Mouse (Mus musculus) MEL (cell line): ENCODE results near the gene Rora.

ENCODE experiments used
- CTCF ChIP-seq, 3 experiments: IDR thresholded peaks in 2 of 3; conservative IDR thresholded peaks in 1 of 3; 2 replicates each; pipeline ENCODE4 v1.5.1; 2011 to 2012; ENCODE audit warnings: low read length in 3 of 3, low read depth in 2 of 3, mild to moderate bottlenecking in 2 of 3, improper control_type of control experiment in 1 of 3, inconsistent platforms in 1 of 3, mixed read lengths in 1 of 3, moderate library complexity in 1 of 3; ENCODE audit not compliant: control insufficient read depth in 1 of 3, insufficient read depth in 1 of 3, poor library complexity in 1 of 3, severe bottlenecking in 1 of 3
- EP300 ChIP-seq, 2 experiments: IDR thresholded peaks; 2 replicates each; pipeline ENCODE4 v1.6.1; 2011; ENCODE audit warnings: improper control_type of control experiment in 2 of 2, low read length in 2 of 2, low read depth in 1 of 2, mild to moderate bottlenecking in 1 of 2
- MAX ChIP-seq: IDR thresholded peaks from 2 replicates; pipeline ENCODE4 v1.6.1; 2011; ENCODE audit warnings: low read length, improper control_type of control experiment
- POLR2A ChIP-seq, 2 experiments: IDR thresholded peaks; 2 replicates each; pipeline ENCODE4 v1.6.1; 2011 to 2012; ENCODE audit warnings: low read length in 2 of 2, mild to moderate bottlenecking in 2 of 2, control low read depth in 1 of 2, improper control_type of control experiment in 1 of 2, low read depth in 1 of 2, moderate library complexity in 1 of 2; ENCODE audit not compliant: control insufficient read depth in 1 of 2, insufficient read depth in 1 of 2, poor library complexity in 1 of 2
- UBTF ChIP-seq: IDR thresholded peaks from 2 replicates; pipeline ENCODE4 v1.6.1; 2012; ENCODE audit warnings: low read depth, mild to moderate bottlenecking, inconsistent platforms, low read length, improper control_type of control experiment, moderate library complexity, borderline replicate concordance; ENCODE audit not compliant: insufficient read depth

- TF ChIP-seq POLR2A (IDR thresholded peaks at IDR 0.05; ENCODE audit: control insufficient read depth in 1 of 2, insufficient read depth in 1 of 2, low read depth in 1 of 2, low read length in 2 of 2, poor library complexity in 1 of 2) = no peak
- TF ChIP-seq EP300 (IDR thresholded peaks at IDR 0.05; ENCODE audit: low read depth in 1 of 2, low read length in 2 of 2) = no peak
- no peak for TF ChIP-seq CTCF (IDR thresholded peaks at IDR 0.05 in 2 of 3, conservative IDR thresholded peaks at IDR 0.05 in 1 of 3; ENCODE audit: control insufficient read depth in 1 of 3, insufficient read depth in 1 of 3, low read depth in 2 of 3, low read length in 3 of 3, poor library complexity in 1 of 3, severe bottlenecking in 1 of 3)
- no peak for TF ChIP-seq UBTF
- TF ChIP-seq MAX = no peak
Observed at GRCm38 (mm10) chr9:68696425-68696956, 42.9 kb downstream of the Rora start.
